ENCODE assay signal across 32 mouse cellular contexts in the genomic region with DNA sequence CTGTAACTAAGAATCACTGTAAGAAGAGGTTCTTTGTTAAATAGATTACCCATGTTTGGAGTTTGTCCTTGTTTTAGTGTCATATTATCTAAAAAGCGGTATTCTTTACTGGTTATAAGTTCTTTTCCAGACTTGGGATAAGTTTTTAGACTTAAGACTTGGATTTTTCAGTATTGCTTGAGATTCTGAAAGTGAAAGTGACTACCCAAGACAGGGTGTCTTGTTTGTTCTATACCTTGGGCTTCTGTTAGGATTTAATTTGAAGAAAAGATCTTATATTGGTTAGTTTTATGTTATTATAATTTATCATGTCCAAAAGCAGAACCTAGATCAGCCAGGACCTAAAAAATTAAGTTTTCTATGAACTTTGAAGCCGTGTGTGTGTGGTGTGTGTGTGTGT.
"Had no signal": no experiment of that assay in that cellular context is flagged by ENCODE, and none has a peak within 500 bp of the region (broad histone marks: within the 10 kb centered on the region; RNA-seq: fewer than 3 reads in every experiment).

No protein-coding gene starts in this region.

- H3K9me3 ChIP-seq: limb, embryonic 10.5 days; limb, embryonic 12.5 days; limb, embryonic 13.5 days; limb, embryonic 15.5 days; liver, embryonic 12.5 days; liver, embryonic 13.5 days; liver, embryonic 15.5 days; lung, embryonic 15.5 days; megakaryocyte, embryonic 14.5 days; midbrain, embryonic 10.5 days; midbrain, embryonic 12.5 days; midbrain, embryonic 13.5 days; midbrain, embryonic 15.5 days; neural tube, embryonic 12.5 days; neural tube, embryonic 13.5 days had no signal

- ATAC-seq: liver, embryonic 12.5 days; liver, postnatal 0 days; lung, postnatal 0 days; midbrain, embryonic 13.5 days; midbrain, embryonic 15.5 days had no signal

- H3K27ac ChIP-seq: limb, embryonic 10.5 days; limb, embryonic 12.5 days; limb, embryonic 13.5 days; limb, embryonic 15.5 days; liver, embryonic 12.5 days; liver, embryonic 13.5 days; liver, embryonic 14.5 days; liver, embryonic 15.5 days; lung, embryonic 15.5 days; macrophage; midbrain, embryonic 10.5 days; midbrain, embryonic 12.5 days; midbrain, embryonic 13.5 days; midbrain, embryonic 15.5 days; neural tube, embryonic 12.5 days; neural tube, embryonic 13.5 days had no signal

- DNase-seq: left cerebral cortex, postnatal 4 days; liver; liver, embryonic 13.5 days; liver, postnatal 0 days; lung, adult 18-20 months; lung, adult 2 months; lung, embryonic 14.5 days; lung, postnatal 10 days; lung, postnatal 14 days; lung, postnatal 36 days; lung, postnatal 4 days; midbrain, embryonic 14.5 days had no signal

- H3K4me1 ChIP-seq: limb, embryonic 10.5 days; limb, embryonic 12.5 days; limb, embryonic 13.5 days; limb, embryonic 15.5 days; liver, embryonic 12.5 days; liver, embryonic 13.5 days; liver, embryonic 15.5 days; lung, embryonic 15.5 days; midbrain, embryonic 10.5 days; midbrain, embryonic 12.5 days; midbrain, embryonic 15.5 days; neural tube, embryonic 12.5 days; neural tube, embryonic 13.5 days had no signal

- H3K4me3 ChIP-seq: limb, embryonic 10.5 days; limb, embryonic 12.5 days; limb, embryonic 13.5 days; limb, embryonic 15.5 days; liver, embryonic 12.5 days; liver, embryonic 13.5 days; liver, embryonic 15.5 days; lung, embryonic 15.5 days; megakaryocyte, embryonic 14.5 days; midbrain, embryonic 10.5 days; midbrain, embryonic 12.5 days; midbrain, embryonic 13.5 days; midbrain, embryonic 15.5 days; myocyte; neural tube, embryonic 12.5 days; neural tube, embryonic 13.5 days had no signal

- H3K27me3 ChIP-seq: limb, embryonic 12.5 days; limb, embryonic 13.5 days; limb, embryonic 15.5 days; liver, embryonic 12.5 days; liver, embryonic 13.5 days; liver, embryonic 15.5 days; lung, embryonic 15.5 days; megakaryocyte, embryonic 14.5 days; midbrain, embryonic 12.5 days; midbrain, embryonic 13.5 days; midbrain, embryonic 15.5 days; neural tube, embryonic 12.5 days; neural tube, embryonic 13.5 days had no signal

- H3K9ac ChIP-seq: limb, embryonic 12.5 days; limb, embryonic 13.5 days; limb, embryonic 15.5 days; liver, embryonic 12.5 days; liver, embryonic 13.5 days; liver, embryonic 14.5 days; liver, embryonic 15.5 days; liver, postnatal 0 days; lung, embryonic 14.5 days; lung, embryonic 15.5 days; midbrain, embryonic 12.5 days; midbrain, embryonic 13.5 days; midbrain, embryonic 15.5 days; neural tube, embryonic 12.5 days; neural tube, embryonic 13.5 days had no signal

- H3K4me2 ChIP-seq: limb, embryonic 12.5 days; limb, embryonic 13.5 days; limb, embryonic 15.5 days; liver, embryonic 11.5 days; liver, embryonic 12.5 days; liver, embryonic 13.5 days; liver, embryonic 15.5 days; lung, embryonic 14.5 days; lung, embryonic 15.5 days; midbrain, embryonic 11.5 days; midbrain, embryonic 12.5 days; midbrain, embryonic 13.5 days; midbrain, embryonic 15.5 days; neural tube, embryonic 12.5 days; neural tube, embryonic 13.5 days had no signal
